Mouse (Mus musculus) lung, postnatal 25 days (tissue): Measurements from ENCODE around the gene Plxna3.

Source experiments
- DNase-seq: peaks from one replicate; pipeline ENCODE4 v3.0.0; 2022; ENCODE audit warnings: low spot score

Plxna3 gene

DNA sequence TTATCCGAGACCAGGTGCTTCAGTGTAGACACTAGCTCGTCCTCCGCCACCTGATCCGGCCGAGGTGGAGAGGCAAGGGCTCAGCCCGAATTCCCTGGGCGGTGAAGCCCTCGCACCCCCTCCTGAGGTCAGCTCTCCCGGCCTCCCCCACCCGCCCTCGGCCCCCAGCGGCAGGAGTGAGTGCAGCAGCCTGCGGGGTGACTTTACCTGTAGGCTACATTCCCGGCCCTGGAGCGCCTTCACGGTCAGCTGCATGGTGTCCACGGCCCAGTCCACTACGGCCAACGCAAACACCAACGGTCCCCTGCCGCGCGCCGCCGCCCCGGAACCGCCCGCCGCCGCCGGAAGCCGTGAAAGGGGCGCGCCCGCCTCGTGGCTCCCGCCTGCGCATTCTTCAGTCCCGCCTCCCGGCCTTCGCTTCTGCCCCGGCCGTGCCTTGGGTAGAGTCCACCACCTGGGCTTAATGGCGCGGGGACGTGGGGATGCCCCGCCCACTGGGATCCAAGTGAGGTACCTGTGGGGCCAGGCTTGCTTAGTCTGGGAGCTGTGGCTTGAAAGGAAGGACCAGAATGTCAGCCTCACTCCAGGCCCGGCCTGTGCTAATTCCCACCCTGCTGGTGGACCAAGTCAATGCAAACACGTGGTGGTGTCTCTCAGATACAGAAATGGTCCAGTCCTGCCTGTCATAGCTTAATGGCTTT is 39.5 kb downstream of the Plxna3 start:
- peak; percentile 71 for DNase-seq

DNA sequence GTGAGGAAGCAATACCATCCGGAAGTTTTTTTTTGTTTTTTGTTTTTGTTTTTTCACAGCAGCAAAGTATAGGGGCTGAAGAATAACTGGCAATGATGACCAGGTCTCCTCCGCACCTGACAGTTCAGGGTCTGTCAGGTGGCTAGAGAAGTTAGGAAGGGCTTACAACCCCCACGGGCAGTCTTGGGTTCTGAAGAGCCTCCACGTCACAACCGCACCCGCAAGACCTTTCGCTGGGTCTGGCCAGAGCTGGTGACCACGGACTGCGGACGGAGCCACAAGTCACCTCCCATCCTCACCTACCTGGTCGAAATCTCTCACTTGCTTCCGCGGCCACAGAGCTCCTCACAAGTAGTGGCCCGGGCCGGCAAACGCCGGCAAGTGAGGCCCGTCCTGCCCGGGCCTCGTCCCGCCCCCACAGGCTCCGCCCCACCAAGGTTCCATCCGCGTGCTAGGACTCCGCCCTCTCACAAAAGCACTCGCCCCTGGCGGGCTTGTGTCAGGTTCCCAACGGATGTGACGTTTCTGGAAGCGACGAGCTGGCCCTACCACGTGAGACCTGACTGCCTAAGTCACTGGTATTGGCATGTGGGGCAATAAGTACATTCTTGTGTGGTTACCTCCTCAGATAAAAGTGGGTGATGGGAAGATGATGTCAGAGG is 44.2 kb downstream of the Plxna3 start, which contains the start of the genes Ubl4a and Slc10a3:
Ubl4a (minus strand) TSS at position 331 of the 662 bp plus-strand sequence.
Slc10a3 (minus strand) TSS at position 462 of the 662 bp plus-strand sequence.
- peak; percentile 92 for DNase-seq

DNA sequence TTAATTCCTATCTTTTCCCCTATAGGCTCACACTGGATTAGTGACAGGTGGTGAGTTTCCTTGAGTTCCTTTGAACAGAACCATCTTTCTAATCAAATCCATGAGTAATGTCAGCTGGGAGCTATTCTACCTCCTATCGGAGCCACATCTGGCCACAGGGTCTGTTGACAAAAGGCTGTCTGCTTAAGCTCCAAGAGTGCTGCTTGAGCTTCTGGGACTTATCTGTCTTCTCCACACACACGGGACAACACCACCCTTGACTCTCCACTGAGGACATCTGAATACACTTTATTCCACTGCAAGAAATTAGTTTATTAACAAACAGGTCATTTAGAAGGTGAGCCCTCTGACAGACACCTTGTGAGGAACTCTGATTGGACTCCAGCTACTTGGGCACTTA is 55.6 kb downstream of the Plxna3 start:
- no peak for DNase-seq

DNA sequence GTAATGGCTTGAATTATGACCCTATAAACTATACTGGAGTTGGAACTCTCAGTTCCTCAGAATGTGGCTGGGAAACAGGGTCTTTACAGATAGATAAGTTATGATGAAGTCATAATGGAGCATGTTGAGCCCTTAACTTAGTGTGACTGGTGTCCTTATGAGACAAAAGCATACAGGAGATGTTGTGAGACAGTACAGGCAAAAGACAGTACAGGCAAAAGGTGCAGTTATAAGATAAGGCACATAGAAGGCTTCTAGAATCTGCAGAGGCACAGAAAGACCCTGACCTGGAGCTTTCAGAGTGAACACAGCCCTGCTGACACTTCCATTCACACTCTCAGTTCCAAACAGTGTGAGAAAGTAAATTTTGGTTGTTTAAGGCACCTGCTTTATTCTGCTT is 59.3 kb downstream of the Plxna3 start:
- no peak for DNase-seq

DNA sequence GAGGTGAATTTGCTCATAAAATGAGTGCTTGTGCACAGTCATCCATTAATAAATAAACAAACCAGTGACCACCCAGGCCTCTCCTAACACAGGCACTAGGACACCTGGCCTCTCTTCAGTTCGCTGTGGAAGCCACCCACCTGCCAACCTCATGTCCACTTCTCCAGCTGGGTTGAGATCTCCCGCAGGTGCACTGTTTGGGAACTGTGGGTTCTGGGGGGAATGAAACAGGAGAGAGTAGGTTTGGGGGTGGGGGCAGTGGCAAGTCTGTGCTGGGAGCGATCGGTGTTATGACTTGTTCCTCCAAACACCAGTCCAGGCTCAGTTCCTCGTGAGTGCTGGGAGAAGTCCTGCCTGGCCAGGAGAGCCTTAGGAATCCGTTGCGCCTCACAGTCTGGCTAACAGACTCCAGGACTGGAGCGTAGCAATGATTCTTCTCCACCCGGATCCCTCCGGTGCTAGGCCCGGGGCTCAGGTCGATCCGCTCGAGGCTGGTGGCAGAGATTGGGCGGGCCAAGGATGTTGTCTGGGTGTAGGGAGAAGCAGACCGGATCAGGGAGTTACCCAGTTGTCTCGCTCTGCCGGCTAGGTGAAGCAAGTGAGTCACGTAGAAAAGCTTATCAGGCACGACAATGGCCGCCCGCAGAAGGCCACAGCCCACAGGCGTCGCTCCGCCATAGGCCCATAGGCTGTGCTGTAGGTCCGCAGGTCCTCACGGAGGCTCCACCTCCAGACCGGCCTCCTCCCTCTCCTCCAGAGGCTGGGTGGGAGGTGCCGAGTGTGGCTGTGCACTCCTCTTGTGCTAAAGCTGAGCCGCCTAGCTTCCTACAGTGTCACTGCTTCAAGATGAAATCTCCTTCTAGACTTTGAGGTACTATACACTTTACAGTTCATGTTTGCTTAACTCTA is 63.9 kb downstream of the Plxna3 start, which contains the start of the genes Fam3a and Ikbkg:
Fam3a (minus strand) TSS at position 738 of the 909 bp plus-strand sequence.
Ikbkg (plus strand) TSS at position 756 of the 909 bp plus-strand sequence.
- peak; percentile 90 for DNase-seq
